Mouse (Mus musculus): ENCODE data around the gene St5. TPM values are rescaled to one million over a fixed set of nuclear protein-coding genes. Genes with fewer than 3 reads are reported as not detected.

The St5 gene
- polyA plus RNA-seq, 1 experiment = 42.2 TPM

DNA sequence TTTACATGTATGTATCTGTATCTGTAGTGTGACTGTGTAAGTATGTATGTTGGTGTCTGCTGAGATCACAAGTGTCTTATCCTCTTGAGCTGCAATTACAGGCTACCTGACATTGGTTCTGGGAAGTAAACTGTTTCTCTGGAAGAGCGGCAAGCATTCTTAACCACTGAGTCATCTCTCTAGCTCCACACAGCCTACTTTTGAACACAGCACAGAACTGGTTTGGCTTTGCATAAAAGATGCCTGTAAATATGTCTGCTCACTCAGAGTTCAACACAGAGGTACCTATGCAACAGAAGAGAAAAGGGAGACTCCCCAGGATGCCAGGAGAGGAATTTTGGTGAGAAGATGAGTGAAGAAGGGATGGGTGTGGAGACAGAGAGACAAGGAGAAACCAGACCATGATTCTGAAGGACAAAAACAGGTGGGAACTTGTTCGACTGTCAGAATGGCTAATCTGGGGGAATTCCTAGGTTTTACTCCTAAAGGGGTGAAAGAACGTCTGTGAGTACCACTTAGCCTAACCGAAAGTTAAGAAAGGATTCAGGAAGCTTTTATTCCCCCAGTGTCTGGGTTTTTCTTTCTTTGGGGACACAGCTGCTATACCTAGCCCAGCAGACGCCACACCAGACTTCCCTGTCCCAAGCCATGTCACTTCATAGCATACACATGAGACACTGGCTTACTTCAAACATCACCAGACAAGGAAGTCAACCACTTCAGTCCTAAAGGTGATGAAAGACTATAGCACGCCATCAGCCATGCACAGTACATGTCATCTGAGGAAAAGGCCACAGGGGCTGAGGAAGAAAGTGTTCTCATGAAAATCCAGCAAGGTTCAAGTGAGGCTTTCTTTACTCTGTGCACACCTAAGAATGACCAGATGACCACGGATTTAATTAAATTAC, 73.3 kb downstream of the St5 start:
- no peak overlapping the region for H3K4me3 ChIP-seq (ENCODE audit: low read depth, low read length)
- no peak overlapping the region for H3K9ac ChIP-seq (ENCODE audit: low read depth, poor library complexity, severe bottlenecking)
- no peak overlapping the region for H3K27ac ChIP-seq (ENCODE audit: insufficient read depth, low read length)
- TF ChIP-seq CTCF (IDR thresholded peaks at IDR 0.05; ENCODE audit: low read depth, low read length) (no peak), EP300 (IDR thresholded peaks at IDR 0.05; ENCODE audit: insufficient read depth, low read depth, low read length) (no peak), POLR2A (IDR thresholded peaks at IDR 0.05; ENCODE audit: insufficient read depth, low read length) (no peak)
- H3K4me1 ChIP-seq (ENCODE audit: control insufficient read depth, insufficient read depth, low read length) = no peaks in the 10 kb centered on the region
- no peaks in the 10 kb centered on the region for H3K36me3 ChIP-seq (ENCODE audit: control insufficient read depth, insufficient read depth, low read length, poor library complexity, severe bottlenecking)
- H3K27me3 ChIP-seq (ENCODE audit: control insufficient read depth, insufficient read depth, low read length, poor library complexity, severe bottlenecking) = no peaks in the 10 kb centered on the region
- no peaks in the 10 kb centered on the region for H3K9me3 ChIP-seq (replicated peaks; ENCODE audit: control insufficient read depth, insufficient read depth, low read length, poor library complexity, severe bottlenecking)

DNA sequence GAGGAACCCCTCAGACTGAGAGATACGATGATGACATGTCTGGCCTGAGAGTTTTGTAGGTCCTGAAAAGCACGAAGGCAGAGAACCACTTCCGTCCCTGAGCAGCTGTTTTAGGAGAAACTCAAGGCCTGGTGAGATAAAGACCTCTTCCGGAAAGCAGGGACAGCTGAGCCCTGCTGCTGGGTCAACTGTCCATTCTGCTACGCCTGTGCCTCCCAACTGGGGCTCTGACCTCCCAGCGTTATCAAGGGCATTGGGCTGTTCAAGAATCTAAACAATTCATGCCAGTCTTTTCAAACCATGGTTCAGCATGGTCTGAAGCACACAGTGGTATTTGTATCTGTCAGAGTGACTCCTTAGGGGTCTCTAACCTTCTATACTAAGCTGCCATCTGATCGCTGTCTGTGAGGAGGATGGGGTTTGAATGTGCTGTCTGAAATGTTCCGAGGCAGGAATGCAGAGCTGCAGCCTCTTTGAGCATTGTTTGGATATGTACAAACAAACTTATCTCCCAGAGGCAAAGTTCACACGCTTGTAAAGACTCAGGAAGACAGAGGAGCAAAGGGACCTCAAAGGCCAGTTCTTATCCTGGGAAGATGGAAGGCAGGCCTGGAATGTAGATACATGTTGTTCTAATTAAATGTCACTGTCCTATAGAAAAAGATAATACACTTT, 74.3 kb downstream of the St5 start:
- TF ChIP-seq POLR2A (IDR thresholded peaks at IDR 0.05; ENCODE audit: insufficient read depth, low read length) (no peak), EP300 (IDR thresholded peaks at IDR 0.05; ENCODE audit: insufficient read depth, low read depth, low read length) (no peak), CTCF (IDR thresholded peaks at IDR 0.05; ENCODE audit: low read depth, low read length) (no peak)
- Histone ChIP-seq H3K9me3 (replicated peaks; ENCODE audit: control insufficient read depth, insufficient read depth, low read length, poor library complexity, severe bottlenecking) (no peaks in the 10 kb centered on the region), H3K36me3 (ENCODE audit: control insufficient read depth, insufficient read depth, low read length, poor library complexity, severe bottlenecking) (no peaks in the 10 kb centered on the region), H3K27ac (ENCODE audit: insufficient read depth, low read length) (no peak overlapping the region), H3K27me3 (ENCODE audit: control insufficient read depth, insufficient read depth, low read length, poor library complexity, severe bottlenecking) (no peaks in the 10 kb centered on the region), H3K9ac (ENCODE audit: low read depth, poor library complexity, severe bottlenecking) (no peak overlapping the region), H3K4me1 (ENCODE audit: control insufficient read depth, insufficient read depth, low read length) (no peaks in the 10 kb centered on the region), H3K4me3 (ENCODE audit: low read depth, low read length) (no peak overlapping the region)

DNA sequence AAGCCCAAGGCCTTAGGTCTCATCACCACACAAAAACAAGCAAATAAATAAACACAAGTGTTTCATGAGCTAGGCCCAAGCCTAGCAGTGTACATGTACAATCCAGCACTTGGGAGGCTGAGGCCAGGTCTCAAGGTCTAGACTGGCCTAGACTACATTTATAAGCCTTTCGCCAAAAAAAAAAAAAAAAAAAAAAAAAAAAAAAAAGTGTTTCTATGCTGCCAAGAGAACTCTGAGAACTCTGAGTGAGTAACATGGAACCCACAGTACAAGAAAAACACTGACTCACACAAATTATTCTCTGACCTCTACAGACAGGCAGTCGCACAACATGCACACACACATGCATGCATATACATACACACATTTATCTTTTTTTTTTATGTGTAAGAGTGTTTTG, 75.6 kb downstream of the St5 start:
- H3K36me3 ChIP-seq (ENCODE audit: control insufficient read depth, insufficient read depth, low read length, poor library complexity, severe bottlenecking) = no peaks in the 10 kb centered on the region
- no peak for TF ChIP-seq EP300 (IDR thresholded peaks at IDR 0.05; ENCODE audit: insufficient read depth, low read depth, low read length)
- TF ChIP-seq CTCF (IDR thresholded peaks at IDR 0.05; ENCODE audit: low read depth, low read length) = no peak
- TF ChIP-seq POLR2A (IDR thresholded peaks at IDR 0.05; ENCODE audit: insufficient read depth, low read length) = no peak
- H3K4me1 ChIP-seq (ENCODE audit: control insufficient read depth, insufficient read depth, low read length) = no peaks in the 10 kb centered on the region
- no peaks in the 10 kb centered on the region for H3K27me3 ChIP-seq (ENCODE audit: control insufficient read depth, insufficient read depth, low read length, poor library complexity, severe bottlenecking)
- H3K9ac ChIP-seq (ENCODE audit: low read depth, poor library complexity, severe bottlenecking) = no peak overlapping the region
- H3K9me3 ChIP-seq (replicated peaks; ENCODE audit: control insufficient read depth, insufficient read depth, low read length, poor library complexity, severe bottlenecking) = no peaks in the 10 kb centered on the region
- H3K27ac ChIP-seq (ENCODE audit: insufficient read depth, low read length) = no peak overlapping the region
- no peak overlapping the region for H3K4me3 ChIP-seq (ENCODE audit: low read depth, low read length)

DNA sequence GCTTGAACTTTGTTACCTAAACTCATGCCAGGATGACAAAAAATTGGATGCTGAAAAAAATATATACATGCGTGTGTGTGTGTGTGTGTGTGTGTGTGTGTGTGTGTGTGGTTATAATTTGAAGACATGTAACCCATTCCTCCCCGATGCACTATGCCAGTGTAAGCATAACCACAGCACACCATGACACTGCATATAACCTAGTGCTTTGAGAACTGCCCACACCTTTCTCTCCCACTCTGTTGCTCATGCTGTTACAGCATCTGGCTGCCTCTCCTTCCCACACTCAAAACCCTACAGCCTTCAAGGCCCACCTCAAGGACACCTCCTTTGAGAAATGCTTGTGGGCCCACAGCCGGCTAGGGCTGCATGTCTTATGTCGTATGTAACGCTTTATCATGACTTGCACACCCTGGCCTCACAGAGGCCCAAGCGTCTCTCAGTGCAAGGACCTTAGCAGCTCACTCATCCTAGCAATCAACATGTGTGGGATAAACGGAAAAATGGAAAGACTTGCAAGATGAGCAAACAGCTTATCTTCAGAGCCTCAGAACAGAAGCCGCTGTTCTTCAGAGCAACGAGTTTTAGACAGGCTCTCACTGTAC, 81.1 kb downstream of the St5 start:
- no peak overlapping the region for H3K4me3 ChIP-seq (ENCODE audit: low read depth, low read length)
- H3K36me3 ChIP-seq (ENCODE audit: control insufficient read depth, insufficient read depth, low read length, poor library complexity, severe bottlenecking) = no peaks in the 10 kb centered on the region
- H3K27ac ChIP-seq (ENCODE audit: insufficient read depth, low read length) = no peak overlapping the region
- H3K9me3 ChIP-seq (replicated peaks; ENCODE audit: control insufficient read depth, insufficient read depth, low read length, poor library complexity, severe bottlenecking) = no peaks in the 10 kb centered on the region
- H3K27me3 ChIP-seq (ENCODE audit: control insufficient read depth, insufficient read depth, low read length, poor library complexity, severe bottlenecking) = no peaks in the 10 kb centered on the region
- TF ChIP-seq CTCF (IDR thresholded peaks at IDR 0.05; ENCODE audit: low read depth, low read length) (no peak), EP300 (IDR thresholded peaks at IDR 0.05; ENCODE audit: insufficient read depth, low read depth, low read length) (no peak), POLR2A (IDR thresholded peaks at IDR 0.05; ENCODE audit: insufficient read depth, low read length) (no peak)
- no peak overlapping the region for H3K9ac ChIP-seq (ENCODE audit: low read depth, poor library complexity, severe bottlenecking)
- H3K4me1 ChIP-seq (ENCODE audit: control insufficient read depth, insufficient read depth, low read length) = no peaks in the 10 kb centered on the region

DNA sequence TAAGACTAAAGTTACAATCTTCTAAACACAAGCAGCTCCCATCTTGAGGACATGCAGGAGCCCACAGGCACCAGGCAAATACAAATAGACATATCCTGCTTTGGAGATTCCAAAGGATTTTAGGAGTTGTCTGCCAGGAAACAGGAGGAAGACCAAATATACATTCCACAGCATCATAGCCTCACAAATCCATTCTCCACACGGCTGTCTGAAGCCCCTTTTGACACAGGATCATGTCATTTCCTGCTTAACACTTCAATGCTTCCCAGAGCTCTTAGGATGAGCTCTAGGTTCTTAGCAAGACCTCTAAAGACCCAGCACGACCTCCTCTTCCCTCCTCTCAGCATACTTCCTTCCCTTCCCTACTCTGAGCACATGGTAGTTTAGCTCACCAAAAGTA, 82.4 kb downstream of the St5 start:
- Histone ChIP-seq H3K27me3 (ENCODE audit: control insufficient read depth, insufficient read depth, low read length, poor library complexity, severe bottlenecking) (no peaks in the 10 kb centered on the region), H3K9me3 (replicated peaks; ENCODE audit: control insufficient read depth, insufficient read depth, low read length, poor library complexity, severe bottlenecking) (no peaks in the 10 kb centered on the region), H3K9ac (ENCODE audit: low read depth, poor library complexity, severe bottlenecking) (no peak overlapping the region), H3K27ac (ENCODE audit: insufficient read depth, low read length) (no peak overlapping the region), H3K36me3 (ENCODE audit: control insufficient read depth, insufficient read depth, low read length, poor library complexity, severe bottlenecking) (no peaks in the 10 kb centered on the region), H3K4me3 (ENCODE audit: low read depth, low read length) (no peak overlapping the region), H3K4me1 (ENCODE audit: control insufficient read depth, insufficient read depth, low read length) (no peaks in the 10 kb centered on the region)
- TF ChIP-seq POLR2A (IDR thresholded peaks at IDR 0.05; ENCODE audit: insufficient read depth, low read length) (no peak), EP300 (IDR thresholded peaks at IDR 0.05; ENCODE audit: insufficient read depth, low read depth, low read length) (no peak), CTCF (IDR thresholded peaks at IDR 0.05; ENCODE audit: low read depth, low read length) (no peak)

Measured in ES-Bruce4 (cell line).